Mouse (Mus musculus) midbrain, embryonic 14.5 days (tissue): Measurements from ENCODE around the gene Sppl3. TPM values are rescaled to one million over a fixed set of nuclear protein-coding genes. Genes with fewer than 3 reads are reported as not detected.
A peak's percentile ranks its signal among the peaks of the same experiment; 100 is the strongest.
"Not testable (repeated sequence)": the region's sequence is repeated elsewhere in the genome, so short reads cannot be mapped to it uniquely, and the experiment has no call there.

Source experiments
- ATAC-seq: fragments of 200-750 bp; cut with Nextera tagmentation; 2 replicates; pipeline ENCODE4 v1.8.0; 2017; ENCODE audit warnings: moderate number of reproducible peaks, moderate library complexity; ENCODE audit not compliant: low FRiP score, low TSS enrichment
- DNase-seq: peaks from one replicate; pipeline ENCODE4 v3.0.0-alpha.2; 2015
- H3K27ac ChIP-seq: fragments of 300-500 bp; sonication (generic); replicated peaks from 2 replicates; pipeline ENCODE4 v1.5.1; 2014; ENCODE audit warnings: mild to moderate bottlenecking, low read depth, low read length, moderate library complexity
- H3K27me3 ChIP-seq: fragments of 300-500 bp; sonication (generic); 2 replicates; pipeline ENCODE4 v1.6.1; 2014; ENCODE audit warnings: low read length, control low read depth, mixed read lengths; ENCODE audit not compliant: control insufficient read depth, insufficient read depth
- H3K36me3 ChIP-seq: fragments of 300-500 bp; sonication (generic); 2 replicates; pipeline ENCODE4 v1.6.1; 2014; ENCODE audit warnings: low read length, control low read depth; ENCODE audit not compliant: control insufficient read depth, insufficient read depth
- H3K4me1 ChIP-seq: fragments of 300-500 bp; sonication (generic); 2 replicates; pipeline ENCODE4 v1.6.1; 2014; ENCODE audit warnings: mild to moderate bottlenecking, antibody characterized with exemption, low read length, control low read depth; ENCODE audit not compliant: control insufficient read depth, insufficient read depth
- H3K4me2 ChIP-seq: fragments of 300-500 bp; sonication (generic); 2 replicates; pipeline ENCODE4 v1.6.1; 2014; ENCODE audit warnings: mild to moderate bottlenecking, low read length, moderate library complexity
- H3K4me3 ChIP-seq: fragments of 300-500 bp; sonication (generic); replicated peaks from 2 replicates; pipeline ENCODE4 v1.5.1; 2014; ENCODE audit warnings: low read depth, low read length
- H3K9ac ChIP-seq: fragments of 300-500 bp; sonication (generic); replicated peaks from 2 replicates; pipeline ENCODE4 v1.6.1; 2014; ENCODE audit warnings: mild to moderate bottlenecking, low read length, moderate library complexity
- H3K9me3 ChIP-seq: fragments of 300-500 bp; sonication (generic); 2 replicates; pipeline ENCODE4 v1.6.1; 2016; ENCODE audit warnings: low read length, control low read depth, mixed read lengths; ENCODE audit not compliant: control insufficient read depth
- WGBS: fragments of 180-500 bp; shearing (Covaris S2); extraction: QIAGEN DNeasy Blood & Tissue Kit; methylation state at CpG from one replicate; pipeline ENCODE4 v1.1.7; 2014; 5-methylcytosine and 5-hydroxymethylcytosine counted together
- polyA plus RNA-seq: library from polyadenylated mRNA; unstranded; fragments of >200 nt; fragmentation: Nextera tagmentation; extraction: Ambion mirVana; gene quantifications from 2 replicates; pipeline ENCODE4 v1.2.1, GENCODE M21; 2014

Gene Sppl3
- polyA plus RNA-seq, 1 experiment from 2014 or later: 33.1 TPM

GRCm38 (mm10) chr5:115100473-115100872, 89.5 kb downstream of the Sppl3 start:
- WGBS: 94% methylated on average over 6 of the region's 6 CpGs
- no peaks in the 10 kb centered on the region for H3K27me3 ChIP-seq
- H3K4me2 ChIP-seq: no peak overlapping the region
- DNase-seq: no peak
- H3K4me1 ChIP-seq: no peaks in the 10 kb centered on the region
- no peak overlapping the region for H3K9ac ChIP-seq
- H3K36me3 ChIP-seq: peaks cover 62% of the 10 kb centered on the region
- H3K27ac ChIP-seq: no peak overlapping the region
- H3K9me3 ChIP-seq: no peaks in the 10 kb centered on the region
- ATAC-seq: no peak
- no peak overlapping the region for H3K4me3 ChIP-seq

- Histone ChIP-seq H3K4me3 (no peak overlapping the region), H3K9ac (no peak overlapping the region), H3K9me3 (no peaks in the 10 kb centered on the region), H3K36me3 (peaks cover 44% of the 10 kb centered on the region), H3K4me1 (no peaks in the 10 kb centered on the region), H3K4me2 (no peak overlapping the region), H3K27ac (no peak overlapping the region), H3K27me3 (no peaks in the 10 kb centered on the region)
- no peak for DNase-seq
- ATAC-seq: no peak
- WGBS: 86% methylated on average over 2 of the region's 2 CpGs
These were observed 91.3 kb downstream of the Sppl3 start for GRCm38 (mm10) chr5:115102231-115102630.

DNA sequence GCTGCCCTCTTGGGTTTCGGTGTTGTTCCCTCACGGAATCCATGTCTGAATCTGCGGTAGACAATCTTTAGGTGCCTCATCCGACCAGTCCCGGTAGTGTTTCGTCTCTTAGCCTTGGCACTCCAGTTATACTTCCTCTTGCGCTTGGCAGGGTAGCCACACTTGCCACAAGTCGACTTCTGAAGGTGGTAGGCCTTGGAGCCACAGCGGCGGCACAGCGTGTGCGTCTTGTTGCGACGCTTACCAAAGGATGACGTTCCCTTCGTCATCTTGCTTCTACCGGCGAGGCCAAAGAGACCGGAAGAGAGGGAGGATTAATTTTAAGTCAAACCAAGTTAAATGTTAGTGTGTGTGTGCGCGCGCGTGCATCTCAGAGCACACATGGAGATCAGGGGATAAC, 92.3 kb downstream of the Sppl3 start:
- H3K27me3 ChIP-seq, ATAC-seq, H3K4me2 ChIP-seq, H3K27ac ChIP-seq, H3K9me3 ChIP-seq, H3K9ac ChIP-seq, H3K4me1 ChIP-seq, H3K4me3 ChIP-seq, DNase-seq: not testable (repeated sequence)
- 97% methylated on average over 23 of the region's 23 CpGs for WGBS
- peaks cover 34% of the 10 kb centered on the region for H3K36me3 ChIP-seq

DNA sequence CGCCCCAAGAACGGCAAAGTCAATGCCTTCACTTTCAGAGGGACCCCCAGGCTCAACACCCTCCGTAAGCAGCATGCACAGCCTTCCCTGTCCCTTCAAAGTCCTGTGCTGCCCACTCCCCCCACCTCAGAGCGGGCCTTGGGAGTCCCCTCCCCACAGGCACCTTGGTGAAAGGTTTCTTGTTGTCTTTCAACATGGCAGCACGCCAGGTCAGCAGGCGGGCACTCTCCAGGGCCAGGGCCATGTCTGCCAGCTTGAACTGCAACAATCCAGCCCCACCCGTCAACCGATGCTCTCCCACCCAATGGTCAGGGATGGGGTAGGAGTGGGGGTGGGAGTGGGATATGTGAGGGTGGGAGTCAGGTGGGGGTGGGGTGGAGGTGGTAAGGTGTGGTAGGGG, 100.2 kb downstream of the Sppl3 start:
- Histone ChIP-seq H3K4me1 (no peaks in the 10 kb centered on the region), H3K9ac (no peak overlapping the region), H3K4me2 (no peak overlapping the region), H3K36me3 (peaks cover 6% of the 10 kb centered on the region), H3K27ac (no peak overlapping the region), H3K27me3 (no peaks in the 10 kb centered on the region), H3K4me3 (no peak overlapping the region), H3K9me3 (no peaks in the 10 kb centered on the region)
- ATAC-seq: no peak
- WGBS: 88% methylated on average over 8 of the region's 8 CpGs
- DNase-seq: no peak

DNA sequence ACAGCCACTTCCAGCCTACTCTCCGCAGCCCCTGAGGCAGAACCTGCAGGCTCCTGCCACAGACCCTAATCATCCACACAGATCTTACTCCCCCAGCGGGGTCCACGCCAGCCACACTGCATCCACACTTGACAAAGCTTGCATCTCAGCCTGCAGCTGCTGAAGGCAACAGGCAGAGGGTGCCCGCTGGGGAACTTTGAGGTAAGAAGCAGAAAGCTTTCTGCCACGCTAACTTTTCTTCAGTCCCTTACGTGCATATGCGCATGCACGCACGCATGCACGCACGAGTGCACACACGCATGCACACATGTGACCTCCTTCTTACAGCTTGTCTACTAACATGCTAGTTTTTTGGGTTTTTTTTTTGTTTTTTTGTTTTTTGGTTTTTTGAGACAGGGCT, 102.3 kb downstream of the Sppl3 start:
- Histone ChIP-seq H3K4me1 (no peaks in the 10 kb centered on the region), H3K9me3 (no peaks in the 10 kb centered on the region), H3K9ac (no peak overlapping the region), H3K27ac (no peak overlapping the region), H3K4me3 (no peak overlapping the region), H3K27me3 (no peaks in the 10 kb centered on the region), H3K4me2 (no peak overlapping the region), H3K36me3 (peaks cover 6% of the 10 kb centered on the region)
- 97% methylated on average over 12 of the region's 12 CpGs for WGBS
- no peak for DNase-seq
- ATAC-seq: no peak

GRCm38 (mm10) chr5:115114501-115114900, 103.6 kb downstream of the Sppl3 start:
- Histone ChIP-seq H3K4me3 (no peak overlapping the region), H3K4me1 (peaks cover 6% of the 10 kb centered on the region; the same call in 1 of the 2 replicates), H3K9me3 (no peaks in the 10 kb centered on the region), H3K27me3 (no peaks in the 10 kb centered on the region), H3K36me3 (peaks cover 6% of the 10 kb centered on the region), H3K27ac (no peak overlapping the region), H3K9ac (no peak overlapping the region), H3K4me2 (no peak overlapping the region)
- ATAC-seq (no peak), DNase-seq (no peak)
- WGBS: 95% methylated on average over 8 of the region's 8 CpGs

GRCm38 (mm10) chr5:115116426-115116825, 105.5 kb downstream of the Sppl3 start:
- Histone ChIP-seq H3K9me3 (no peaks in the 10 kb centered on the region), H3K9ac (no peak overlapping the region), H3K4me3 (no peak overlapping the region), H3K4me2 (no peak overlapping the region), H3K27ac (no peak overlapping the region), H3K4me1 (peaks cover 6% of the 10 kb centered on the region; the same call in 1 of the 2 replicates), H3K36me3 (peaks cover 6% of the 10 kb centered on the region), H3K27me3 (no peaks in the 10 kb centered on the region)
- DNase-seq (no peak), ATAC-seq (no peak)
- 89% methylated on average over 3 of the region's 3 CpGs for WGBS

DNA sequence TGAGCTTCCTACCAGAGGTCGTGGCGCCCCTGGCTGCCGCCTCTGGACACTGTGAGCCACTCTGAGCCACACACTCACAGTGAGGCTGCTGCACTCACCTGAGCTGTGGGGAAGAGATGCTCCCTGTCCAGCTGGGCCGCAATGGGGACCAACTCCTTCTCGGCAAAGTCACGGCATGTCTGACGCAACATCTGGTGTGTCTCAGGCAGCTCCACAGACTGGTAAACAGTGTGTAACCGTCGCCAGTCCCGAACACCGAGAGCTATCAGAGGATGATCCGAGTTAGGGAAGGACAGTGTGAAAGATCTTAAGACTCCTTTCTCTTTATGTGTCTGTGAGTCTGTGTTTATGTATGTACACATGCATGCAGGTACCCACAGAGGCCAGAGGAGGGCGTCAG, 106.5 kb downstream of the Sppl3 start:
- H3K9me3 ChIP-seq: no peaks in the 10 kb centered on the region
- WGBS: 98% methylated on average over 13 of the region's 13 CpGs
- no peak overlapping the region for H3K9ac ChIP-seq

DNA sequence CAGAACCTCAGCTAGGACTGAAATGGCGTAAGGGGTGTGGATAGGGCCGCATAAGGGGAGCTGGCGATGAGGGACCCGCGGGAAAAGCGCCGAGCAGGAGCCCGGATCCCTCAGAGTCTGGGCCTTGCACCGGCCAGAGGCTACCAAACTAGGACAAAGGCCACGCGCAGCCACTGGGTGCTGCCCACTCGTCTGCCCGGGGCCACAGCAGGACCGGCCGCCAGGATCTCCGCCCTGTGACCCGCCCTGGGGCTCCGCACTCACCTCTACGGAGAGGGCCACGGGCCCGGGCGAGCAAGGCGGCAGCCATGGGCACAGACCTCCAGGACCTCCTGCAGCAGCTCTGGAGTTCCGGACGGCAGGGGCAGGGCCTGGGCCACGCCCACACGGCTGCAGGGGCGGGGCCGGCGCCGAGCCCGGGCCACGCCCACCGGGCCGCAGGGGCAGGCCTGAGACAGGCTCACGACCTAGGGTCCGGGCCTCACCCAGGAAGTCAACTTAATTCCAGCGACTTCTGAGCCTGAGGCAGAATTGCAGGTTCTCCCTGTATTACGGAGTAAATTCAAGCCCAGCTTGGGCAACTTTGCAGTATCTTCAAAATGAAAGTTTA, 108.1 kb downstream of the Sppl3 start, which contains the start of gene Acads:
Acads (minus strand) TSS at position 386 of the 610 bp plus-strand sequence.
- H3K4me3 ChIP-seq: peak within 1 kb of the TSS; percentile 56
- H3K27me3 ChIP-seq: no peaks in the 10 kb centered on the region
- H3K9ac ChIP-seq: peak within 1 kb of the TSS; percentile 74
- H3K27ac ChIP-seq: no peak within 1 kb of the TSS
- H3K36me3 ChIP-seq: peaks cover 8% of the 10 kb centered on the region
- peak; percentile 77 for DNase-seq
- H3K9me3 ChIP-seq: no peaks in the 10 kb centered on the region
- under 1% methylated on average over 39 of the region's 39 CpGs for WGBS
- H3K4me1 ChIP-seq: peaks cover 6% of the 10 kb centered on the region; the same call in 1 of the 2 replicates
- ATAC-seq: peak; percentile 58; the same call in 1 of the 2 replicates
- H3K4me2 ChIP-seq: peak within 1 kb of the TSS; percentile 70

More for the DNA sequence above, 106.5 kb downstream of the Sppl3 start:
- H3K4me3 ChIP-seq: no peak overlapping the region
- ATAC-seq (no peak), DNase-seq (no peak)
- H3K4me1 ChIP-seq: peaks cover 6% of the 10 kb centered on the region; the same call in 1 of the 2 replicates
- peaks cover 1% of the 10 kb centered on the region; the same call in 1 of the 2 replicates for H3K36me3 ChIP-seq
- H3K4me2 ChIP-seq: no peak overlapping the region
- no peak overlapping the region for H3K27ac ChIP-seq
- H3K27me3 ChIP-seq: no peaks in the 10 kb centered on the region
